Comparison of ENCODE assay signal across 27 mouse cellular contexts in genomic region chr2:158176763-158177162, GRCm38 (mm10). TPM values are rescaled to one million over a fixed set of nuclear protein-coding genes. Genes with fewer than 3 reads are reported as not detected.
A peak's percentile ranks its signal among the peaks of the same experiment; 100 is the strongest.
DNase-seq lines count a peak whose midpoint lies in the region; ATAC-seq lines count a peak whose summit lies in the region.
"Had no signal": no experiment of that assay in that cellular context is flagged by ENCODE, and none has a peak within 500 bp of the region (broad histone marks: within the 10 kb centered on the region; RNA-seq: fewer than 3 reads in every experiment).

No protein-coding gene starts in this region.

- no peaks in the 10 kb centered on the region for H3K36me3 ChIP-seq in hindbrain, embryonic 13.5 days
- H3K36me3 ChIP-seq in hindbrain, embryonic 11.5 days (ENCODE audit: control insufficient read depth, insufficient read depth, low read length): no peaks in the 10 kb centered on the region
- no peaks in the 10 kb centered on the region for H3K36me3 ChIP-seq in neural tube, embryonic 13.5 days
- no peaks in the 10 kb centered on the region for H3K36me3 ChIP-seq in liver, embryonic 13.5 days
- H3K36me3 ChIP-seq: embryonic facial prominence, embryonic 12.5 days; heart, embryonic 10.5 days; heart, embryonic 15.5 days; limb, embryonic 10.5 days; limb, embryonic 15.5 days; neural tube, embryonic 12.5 days had no signal

- 93% methylated on average over 9 of the region's 9 CpGs for WGBS in hindbrain, embryonic 13.5 days
- 94% methylated on average over 9 of the region's 9 CpGs for WGBS in hindbrain, embryonic 11.5 days
- WGBS in neural tube, embryonic 13.5 days: 91% methylated on average over 9 of the region's 9 CpGs
- WGBS in liver, embryonic 13.5 days (ENCODE audit: insufficient replicate concordance): 66% methylated on average over 9 of the region's 9 CpGs

- peak overlapping the region; percentile 82 for H3K27ac ChIP-seq in hindbrain, embryonic 13.5 days
- no peak overlapping the region for H3K27ac ChIP-seq in hindbrain, embryonic 11.5 days (ENCODE audit: low read depth, low read length)
- H3K27ac ChIP-seq in neural tube, embryonic 13.5 days (replicated peaks): peak overlapping the region; percentile 76; the same call in 1 of the 2 replicates
- H3K27ac ChIP-seq in liver, embryonic 13.5 days: 0 out of 2 replicates have a peak overlapping the region, but pooled peaks have one; percentile 74
- H3K27ac ChIP-seq: embryonic facial prominence, embryonic 12.5 days; heart, embryonic 15.5 days; limb, embryonic 10.5 days; limb, embryonic 15.5 days; neural tube, embryonic 12.5 days had no signal

- H3K4me1 ChIP-seq in hindbrain, embryonic 13.5 days (replicated peaks): peaks cover 44% of the 10 kb centered on the region
- 0 out of 2 replicates have a peak, but pooled peaks cover 6% of the 10 kb centered on the region for H3K4me1 ChIP-seq in hindbrain, embryonic 11.5 days (replicated peaks; ENCODE audit: control insufficient read depth, insufficient read depth, low read length)
- peaks cover 39% of the 10 kb centered on the region for H3K4me1 ChIP-seq in neural tube, embryonic 13.5 days (replicated peaks)
- H3K4me1 ChIP-seq in liver, embryonic 13.5 days (replicated peaks): peaks cover 57% of the 10 kb centered on the region

- 0 out of 2 replicates have a peak, but pooled peaks cover 3% of the 10 kb centered on the region for H3K27me3 ChIP-seq in hindbrain, embryonic 13.5 days
- no peaks in the 10 kb centered on the region for H3K27me3 ChIP-seq in hindbrain, embryonic 11.5 days (ENCODE audit: control insufficient read depth, insufficient read depth, low read length)
- no peaks in the 10 kb centered on the region for H3K27me3 ChIP-seq in neural tube, embryonic 13.5 days
- peaks cover 51% of the 10 kb centered on the region for H3K27me3 ChIP-seq in liver, embryonic 13.5 days
- H3K27me3 ChIP-seq: embryonic facial prominence, embryonic 12.5 days; heart, embryonic 15.5 days; limb, embryonic 15.5 days; neural tube, embryonic 12.5 days had no signal

- H3K9ac ChIP-seq in hindbrain, embryonic 13.5 days: no peak overlapping the region
- no peak overlapping the region for H3K9ac ChIP-seq in hindbrain, embryonic 11.5 days (ENCODE audit: low read depth, low read length)
- H3K9ac ChIP-seq in neural tube, embryonic 13.5 days: no peak overlapping the region
- no peak overlapping the region for H3K9ac ChIP-seq in liver, embryonic 13.5 days
- H3K9ac ChIP-seq: embryonic facial prominence, embryonic 12.5 days; heart, embryonic 15.5 days; limb, embryonic 15.5 days; lung, embryonic 14.5 days; neural tube, embryonic 12.5 days had no signal

- H3K9me3 ChIP-seq in hindbrain, embryonic 13.5 days: peaks cover 1% of the 10 kb centered on the region; the same call in 1 of the 2 replicates
- H3K9me3 ChIP-seq in hindbrain, embryonic 11.5 days (ENCODE audit: control insufficient read depth, low read length): no peaks in the 10 kb centered on the region
- H3K9me3 ChIP-seq in neural tube, embryonic 13.5 days: no peaks in the 10 kb centered on the region
- H3K9me3 ChIP-seq in liver, embryonic 13.5 days (replicated peaks): no peaks in the 10 kb centered on the region
- H3K9me3 ChIP-seq: embryonic facial prominence, embryonic 12.5 days; heart, embryonic 10.5 days; heart, embryonic 15.5 days; limb, embryonic 10.5 days; limb, embryonic 15.5 days; neural tube, embryonic 12.5 days had no signal

- DNase-seq in hindbrain, embryonic 11.5 days (ENCODE audit: low spot score): no peak
- DNase-seq in neural tube, embryonic 10.5 days (ENCODE audit: extremely low spot score, low spot score): no peak
- DNase-seq in liver, embryonic 13.5 days: no peak
- DNase-seq in lung, postnatal 4 days: no peak
- DNase-seq in thymus, postnatal 36 days: no peak
- DNase-seq: adrenal gland, postnatal 10 days; B cell, adult 2 months; cerebellum, adult 11 months; cerebellum, adult 9-11 months; embryo, embryonic 11 days; gastrocnemius, postnatal 14 days; heart, adult 11 months; kidney, postnatal 14 days; layer of hippocampus, adult 9-11 months; lung, embryonic 14.5 days; lung, postnatal 14 days had no signal

- ATAC-seq in hindbrain, embryonic 13.5 days (ENCODE audit: low FRiP score): no peak
- no peak for ATAC-seq in hindbrain, embryonic 11.5 days (ENCODE audit: low FRiP score)
- no peak for ATAC-seq in neural tube, embryonic 13.5 days (ENCODE audit: low read depth)
- ATAC-seq in liver, embryonic 13.5 days (ENCODE audit: low read depth): no peak
- ATAC-seq: intestine, postnatal 0 days; midbrain, embryonic 16.5 days had no signal

- H3K4me3 ChIP-seq in hindbrain, embryonic 13.5 days: no peak overlapping the region
- no peak overlapping the region for H3K4me3 ChIP-seq in hindbrain, embryonic 11.5 days (ENCODE audit: low read depth, low read length)
- no peak overlapping the region for H3K4me3 ChIP-seq in neural tube, embryonic 13.5 days
- no peak overlapping the region for H3K4me3 ChIP-seq in liver, embryonic 13.5 days (replicated peaks)
- H3K4me3 ChIP-seq: embryonic facial prominence, embryonic 12.5 days; heart, embryonic 10.5 days; heart, embryonic 15.5 days; limb, embryonic 10.5 days; limb, embryonic 15.5 days; neural tube, embryonic 12.5 days had no signal

- H3K4me2 ChIP-seq in hindbrain, embryonic 13.5 days: no peak overlapping the region
- no peak overlapping the region for H3K4me2 ChIP-seq in hindbrain, embryonic 11.5 days (replicated peaks; ENCODE audit: low read depth, low read length)
- no peak overlapping the region for H3K4me2 ChIP-seq in neural tube, embryonic 13.5 days
- no peak overlapping the region for H3K4me2 ChIP-seq in liver, embryonic 13.5 days
- H3K4me2 ChIP-seq: embryonic facial prominence, embryonic 12.5 days; heart, embryonic 15.5 days; limb, embryonic 15.5 days; lung, embryonic 14.5 days; midbrain, embryonic 11.5 days; neural tube, embryonic 12.5 days had no signal

RNA-seq across cellular contexts. Expression of gene Tgm2, which starts 30.5 kb away (rescaled TPM):
- 10.1 TPM in 2 replicates for polyA plus RNA-seq in hindbrain, embryonic 13.5 days (2015; fragmentation: Nextera tagmentation; extraction: Ambion mirVana)
- 4.2 and 4.3 TPM in 2 replicates for polyA plus RNA-seq in hindbrain, embryonic 11.5 days (2014; fragmentation: Nextera tagmentation; extraction: Ambion mirVana)
- 11.0 and 12.0 TPM in 2 replicates for polyA plus RNA-seq in neural tube, embryonic 13.5 days (2015; fragmentation: Nextera tagmentation; extraction: Ambion mirVana)
- polyA plus RNA-seq in liver, embryonic 13.5 days (2015; fragmentation: Nextera tagmentation; extraction: Ambion mirVana): 63.8 and 68.2 TPM in 2 replicates

RNA-seq across cellular contexts. Expression of gene D630003M21Rik, which starts 52.3 kb away (rescaled TPM):
- 2.0 and 3.1 TPM in 2 replicates for polyA plus RNA-seq in hindbrain, embryonic 13.5 days (2015; fragmentation: Nextera tagmentation; extraction: Ambion mirVana)
- 1.9 and 2.3 TPM in 2 replicates for polyA plus RNA-seq in hindbrain, embryonic 11.5 days (2014; fragmentation: Nextera tagmentation; extraction: Ambion mirVana)
- 2.6 and 3.0 TPM in 2 replicates for polyA plus RNA-seq in neural tube, embryonic 13.5 days (2015; fragmentation: Nextera tagmentation; extraction: Ambion mirVana)
- 0.31 and 0.47 TPM in 2 replicates for polyA plus RNA-seq in liver, embryonic 13.5 days (2015; fragmentation: Nextera tagmentation; extraction: Ambion mirVana)
